Mouse (Mus musculus): ENCODE measurements around the gene Armt1.

DNA sequence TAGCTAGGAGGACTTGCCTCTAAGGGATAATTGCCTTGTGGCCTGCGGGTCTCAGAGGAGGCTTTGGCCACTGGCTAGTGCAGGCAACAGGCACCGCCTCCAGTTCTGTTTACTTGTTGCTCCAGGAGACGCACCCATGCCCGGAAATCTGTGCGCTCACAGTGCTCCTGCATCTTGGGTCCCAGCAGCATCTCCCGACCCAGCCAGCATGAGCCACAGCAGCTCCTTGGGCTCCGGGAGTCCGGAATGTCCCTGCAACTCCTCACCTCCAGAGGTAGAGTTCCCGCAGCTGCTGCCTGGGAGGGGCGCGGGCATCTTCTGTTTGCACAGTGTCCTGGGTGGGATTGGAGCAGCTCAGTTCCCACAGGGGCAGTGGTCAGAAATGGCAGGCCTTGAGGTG lies 50.1 kb downstream of the Armt1 start, which contains the start of gene Ccdc170:
- no peak for TF ChIP-seq CTCF (IDR thresholded peaks at IDR 0.05; ENCODE audit: low read depth)
- TF ChIP-seq EP300 (IDR thresholded peaks at IDR 0.05; ENCODE audit: low read depth) = no peak

Data from liver, embryonic 14.5 days (tissue).